Mouse (Mus musculus) neural tube, embryonic 13.5 days (tissue): ENCODE measurements around the gene Mast4. TPM values are rescaled to one million over a fixed set of nuclear protein-coding genes. Genes with fewer than 3 reads are reported as not detected.
A peak's percentile ranks its signal among the peaks of the same experiment; 100 is the strongest.
"Not testable (repeated sequence)": the region's sequence is repeated elsewhere in the genome, so short reads cannot be mapped to it uniquely, and the experiment has no call there.

Experiments
- ATAC-seq: fragments of 200-750 bp; cut with Nextera tagmentation; 2 replicates; pipeline ENCODE4 v1.8.0; 2017; ENCODE audit warnings: low read depth, mild to moderate bottlenecking, moderate TSS enrichment, moderate library complexity
- H3K27ac ChIP-seq: fragments of 300-500 bp; sonication (generic); replicated peaks from 2 replicates; pipeline ENCODE4 v1.5.1; 2015; ENCODE audit warnings: moderate library complexity, mild to moderate bottlenecking, inconsistent platforms
- H3K27me3 ChIP-seq: fragments of 300-500 bp; sonication (generic); 2 replicates; pipeline ENCODE4 v1.6.1; 2015; ENCODE audit warnings: mild to moderate bottlenecking, inconsistent platforms
- H3K36me3 ChIP-seq: fragments of 300-500 bp; sonication (generic); 2 replicates; pipeline ENCODE4 v1.6.1; 2015; ENCODE audit warnings: mild to moderate bottlenecking, inconsistent platforms
- H3K4me1 ChIP-seq: fragments of 300-500 bp; sonication (generic); replicated peaks from 2 replicates; pipeline ENCODE4 v1.6.1; 2015; ENCODE audit warnings: inconsistent platforms
- H3K4me2 ChIP-seq: fragments of 300-500 bp; sonication (generic); 2 replicates; pipeline ENCODE4 v1.6.1; 2015; ENCODE audit warnings: inconsistent platforms, mild to moderate bottlenecking, moderate library complexity
- H3K4me3 ChIP-seq: fragments of 300-500 bp; sonication (generic); 2 replicates; pipeline ENCODE4 v1.5.1; 2015; ENCODE audit warnings: mild to moderate bottlenecking, inconsistent platforms
- H3K9ac ChIP-seq: fragments of 300-500 bp; sonication (generic); 2 replicates; pipeline ENCODE4 v1.6.1; 2015; ENCODE audit warnings: moderate library complexity, mild to moderate bottlenecking, inconsistent platforms
- H3K9me3 ChIP-seq: fragments of 300-500 bp; sonication (generic); 2 replicates; pipeline ENCODE4 v1.6.1; 2016; ENCODE audit warnings: inconsistent platforms
- WGBS: fragments of 180-500 bp; shearing (Covaris S2); methylation state at CpG from one replicate; pipeline ENCODE4 v1.1.7; 2015; 5-methylcytosine and 5-hydroxymethylcytosine counted together
- polyA plus RNA-seq: library from polyadenylated mRNA; unstranded; fragments of >200 nt; fragmentation: Nextera tagmentation; extraction: Ambion mirVana; gene quantifications from 2 replicates; pipeline ENCODE4 v1.2.1, GENCODE M21; 2015

The Mast4 gene
- 18.4 and 19.5 TPM in 2 replicates for polyA plus RNA-seq

GRCm38 (mm10) chr13:103334392-103334686, at the start of gene Mast4:
TSS of gene Mast4 (minus strand) at chr13:103334497.
- Histone ChIP-seq H3K4me3 (peak within 1 kb of the TSS; percentile 74), H3K27ac (no peak within 1 kb of the TSS), H3K4me2 (peak within 1 kb of the TSS; percentile 91), H3K9me3 (no peaks in the 10 kb centered on the region), H3K4me1 (peaks cover 30% of the 10 kb centered on the region), H3K9ac (peak within 1 kb of the TSS; percentile 72), H3K27me3 (peaks cover 44% of the 10 kb centered on the region), H3K36me3 (no peaks in the 10 kb centered on the region)
- under 1% methylated on average over 44 of the region's 44 CpGs for WGBS
- ATAC-seq: peak; percentile 96

GRCm38 (mm10) chr13:103374495-103374894, 40.2 kb upstream of the Mast4 start:
- no peak for ATAC-seq
- H3K36me3 ChIP-seq: no peaks in the 10 kb centered on the region
- H3K9me3 ChIP-seq: no peaks in the 10 kb centered on the region
- WGBS: 38% methylated on average over 1 of the region's 1 CpGs
- no peak overlapping the region for H3K9ac ChIP-seq
- H3K4me2 ChIP-seq: no peak overlapping the region
- no peaks in the 10 kb centered on the region for H3K27me3 ChIP-seq
- H3K4me1 ChIP-seq: no peaks in the 10 kb centered on the region
- H3K27ac ChIP-seq: no peak overlapping the region
- H3K4me3 ChIP-seq: no peak overlapping the region

GRCm38 (mm10) chr13:103369194-103369593, 34.9 kb upstream of the Mast4 start:
- H3K9ac ChIP-seq: no peak overlapping the region
- no peaks in the 10 kb centered on the region for H3K4me1 ChIP-seq
- 76% methylated on average over 7 of the region's 7 CpGs for WGBS
- no peaks in the 10 kb centered on the region for H3K36me3 ChIP-seq
- no peaks in the 10 kb centered on the region for H3K27me3 ChIP-seq
- H3K4me2 ChIP-seq: no peak overlapping the region
- no peak overlapping the region for H3K27ac ChIP-seq
- no peak for ATAC-seq
- H3K4me3 ChIP-seq: no peak overlapping the region
- no peaks in the 10 kb centered on the region for H3K9me3 ChIP-seq

- WGBS: 69% methylated on average over 10 of the region's 10 CpGs
- H3K4me3 ChIP-seq: no peak overlapping the region
- H3K36me3 ChIP-seq: no peaks in the 10 kb centered on the region
- ATAC-seq: no peak
- no peaks in the 10 kb centered on the region for H3K27me3 ChIP-seq
- no peak overlapping the region for H3K9ac ChIP-seq
- no peak overlapping the region for H3K4me2 ChIP-seq
- H3K9me3 ChIP-seq: no peaks in the 10 kb centered on the region
- H3K4me1 ChIP-seq: no peaks in the 10 kb centered on the region
- H3K27ac ChIP-seq: no peak overlapping the region
Observed at GRCm38 (mm10) chr13:103363181-103363580, 28.9 kb upstream of the Mast4 start.

- 95% methylated on average over 16 of the region's 16 CpGs for WGBS
- not testable (repeated sequence) for H3K9ac ChIP-seq, H3K27ac ChIP-seq, H3K4me2 ChIP-seq, ATAC-seq, H3K27me3 ChIP-seq, H3K36me3 ChIP-seq, H3K4me1 ChIP-seq, H3K4me3 ChIP-seq, H3K9me3 ChIP-seq
Observed at GRCm38 (mm10) chr13:103357415-103357814, 23.1 kb upstream of the Mast4 start.

GRCm38 (mm10) chr13:103356909-103357308, 22.6 kb upstream of the Mast4 start:
- not testable (repeated sequence) for H3K36me3 ChIP-seq, H3K4me2 ChIP-seq, H3K4me3 ChIP-seq, H3K27me3 ChIP-seq, H3K27ac ChIP-seq, H3K4me1 ChIP-seq, H3K9me3 ChIP-seq, H3K9ac ChIP-seq, ATAC-seq
- WGBS: 95% methylated on average over 5 of the region's 6 CpGs

- Histone ChIP-seq H3K4me3 (no peak overlapping the region), H3K4me2 (no peak overlapping the region), H3K9me3 (no peaks in the 10 kb centered on the region), H3K9ac (no peak overlapping the region), H3K4me1 (no peaks in the 10 kb centered on the region), H3K27me3 (no peaks in the 10 kb centered on the region), H3K27ac (no peak overlapping the region), H3K36me3 (no peaks in the 10 kb centered on the region)
- ATAC-seq: no peak
- WGBS: 61% methylated on average over 3 of the region's 3 CpGs
Observed at GRCm38 (mm10) chr13:103354737-103355136, 20.4 kb upstream of the Mast4 start.

GRCm38 (mm10) chr13:103344749-103345148, 10.5 kb upstream of the Mast4 start:
- no peaks in the 10 kb centered on the region for H3K4me1 ChIP-seq
- H3K27ac ChIP-seq: no peak overlapping the region
- ATAC-seq: no peak
- 96% methylated on average over 8 of the region's 8 CpGs for WGBS
- H3K4me3 ChIP-seq: no peak overlapping the region
- H3K36me3 ChIP-seq: no peaks in the 10 kb centered on the region
- H3K4me2 ChIP-seq: no peak overlapping the region
- H3K9me3 ChIP-seq: no peaks in the 10 kb centered on the region
- H3K27me3 ChIP-seq: no peaks in the 10 kb centered on the region
- no peak overlapping the region for H3K9ac ChIP-seq

- ATAC-seq: no peak
- Histone ChIP-seq H3K4me2 (no peak overlapping the region), H3K27ac (no peak overlapping the region), H3K36me3 (no peaks in the 10 kb centered on the region), H3K4me1 (no peaks in the 10 kb centered on the region), H3K9ac (no peak overlapping the region), H3K4me3 (no peak overlapping the region), H3K27me3 (no peaks in the 10 kb centered on the region), H3K9me3 (no peaks in the 10 kb centered on the region)
- 89% methylated on average over 8 of the region's 8 CpGs for WGBS
Observed at GRCm38 (mm10) chr13:103344006-103344720, 9.9 kb upstream of the Mast4 start.

- no peaks in the 10 kb centered on the region for H3K9me3 ChIP-seq
- no peaks in the 10 kb centered on the region for H3K36me3 ChIP-seq
- no peak overlapping the region for H3K27ac ChIP-seq
- no peak overlapping the region for H3K4me2 ChIP-seq
- ATAC-seq: no peak
- 88% methylated on average over 4 of the region's 4 CpGs for WGBS
- H3K4me3 ChIP-seq: no peak overlapping the region
- peaks cover 7% of the 10 kb centered on the region for H3K27me3 ChIP-seq
- H3K4me1 ChIP-seq: no peaks in the 10 kb centered on the region
- no peak overlapping the region for H3K9ac ChIP-seq
Observed at GRCm38 (mm10) chr13:103341031-103341430, 6.7 kb upstream of the Mast4 start.

GRCm38 (mm10) chr13:103338616-103339015, 4.3 kb upstream of the Mast4 start:
- Histone ChIP-seq H3K27me3 (peaks cover 25% of the 10 kb centered on the region), H3K27ac (no peak overlapping the region), H3K4me1 (peaks cover 18% of the 10 kb centered on the region), H3K9me3 (no peaks in the 10 kb centered on the region), H3K4me2 (no peak overlapping the region), H3K4me3 (no peak overlapping the region), H3K9ac (no peak overlapping the region), H3K36me3 (no peaks in the 10 kb centered on the region)
- 91% methylated on average over 2 of the region's 2 CpGs for WGBS
- ATAC-seq: no peak

- WGBS: 17% methylated on average over 5 of the region's 5 CpGs
- Histone ChIP-seq H3K4me2 (no peak overlapping the region), H3K9ac (no peak overlapping the region), H3K27ac (no peak overlapping the region), H3K36me3 (no peaks in the 10 kb centered on the region), H3K27me3 (peaks cover 44% of the 10 kb centered on the region), H3K9me3 (no peaks in the 10 kb centered on the region), H3K4me3 (no peak overlapping the region), H3K4me1 (peaks cover 30% of the 10 kb centered on the region)
- ATAC-seq: no peak
Observed at GRCm38 (mm10) chr13:103336237-103336636, 1.9 kb upstream of the Mast4 start.
